Mouse (Mus musculus) olfactory bulb, adult 2 months (tissue): Measurements from ENCODE around the gene Olfr1057.

Experiments used
- CTCF ChIP-seq: fragments of 200-500 bp; IDR thresholded peaks from 2 replicates; pipeline ENCODE4 v1.5.1; 2012; ENCODE audit warnings: low read depth, mild to moderate bottlenecking, low read length, moderate library complexity; ENCODE audit not compliant: insufficient read depth
- POLR2A ChIP-seq: fragments of 200-500 bp; IDR thresholded peaks from 2 replicates; pipeline ENCODE4 v1.6.1; 2012; ENCODE audit warnings: mild to moderate bottlenecking, low read depth, low read length, moderate library complexity; ENCODE audit not compliant: insufficient read depth

GRCm38 (mm10) chr2:86378293-86378692 lies at the start of gene Olfr1057:
- no peak for TF ChIP-seq CTCF
- no peak for TF ChIP-seq POLR2A
